Mouse (Mus musculus): ENCODE results near the gene Amigo3. TPM values are rescaled to one million over a fixed set of nuclear protein-coding genes. Genes with fewer than 3 reads are reported as not detected.

The Amigo3 gene
- total and polyA plus RNA-seq, 2 experiments from 2014 or later: 2.1 to 4.8 TPM

- DNase-seq (ENCODE audit: low spot score): no peak
- Histone ChIP-seq H3K36me3 (ENCODE audit: insufficient read depth, low read length) (peaks cover 33% of the 10 kb centered on the region), H3K27ac (no peak overlapping the region), H3K9me3 (ENCODE audit: low read length) (no peaks in the 10 kb centered on the region), H3K27me3 (ENCODE audit: insufficient read depth, low read length) (no peaks in the 10 kb centered on the region), H3K9ac (replicated peaks; ENCODE audit: low read length) (no peak overlapping the region), H3K4me2 (ENCODE audit: low read depth, low read length) (no peak overlapping the region), H3K4me3 (ENCODE audit: low read length) (no peak overlapping the region), H3K4me1 (ENCODE audit: insufficient read depth, low read length) (peaks cover 8% of the 10 kb centered on the region; the same call in 1 of the 2 replicates)
- ATAC-seq: no peak
- 88% methylated on average over 4 of the region's 4 CpGs for WGBS
- TF ChIP-seq CTCF (IDR thresholded peaks at IDR 0.05; ENCODE audit: low read depth): no peak
These were observed 1.1 kb upstream of the Amigo3 start for GRCm38 (mm10) chr9:108051931-108052220.

- H3K9me3 ChIP-seq (ENCODE audit: low read length): no peaks in the 10 kb centered on the region
- H3K4me3 ChIP-seq (ENCODE audit: low read length): no peak overlapping the region
- WGBS: 73% methylated on average over 7 of the region's 7 CpGs
- no peaks in the 10 kb centered on the region for H3K27me3 ChIP-seq (ENCODE audit: insufficient read depth, low read length)
- H3K36me3 ChIP-seq (ENCODE audit: insufficient read depth, low read length): peaks cover 33% of the 10 kb centered on the region
- peak overlapping the region; percentile 20; the same call in 1 of the 2 replicates for H3K27ac ChIP-seq
- H3K4me1 ChIP-seq (ENCODE audit: insufficient read depth, low read length): peaks cover 8% of the 10 kb centered on the region; the same call in 1 of the 2 replicates
- H3K9ac ChIP-seq (replicated peaks; ENCODE audit: low read length): no peak overlapping the region
- no peak for TF ChIP-seq CTCF (IDR thresholded peaks at IDR 0.05; ENCODE audit: low read depth)
- no peak for DNase-seq (ENCODE audit: low spot score)
- ATAC-seq: no peak
- H3K4me2 ChIP-seq (ENCODE audit: low read depth, low read length): no peak overlapping the region
These were observed 548 bp upstream of the Amigo3 start for GRCm38 (mm10) chr9:108052411-108052810.

- peaks cover 42% of the 10 kb centered on the region for H3K36me3 ChIP-seq (ENCODE audit: insufficient read depth, low read length)
These were observed 786 bp downstream of the Amigo3 start for GRCm38 (mm10) chr9:108053665-108054225.

GRCm38 (mm10) chr9:108054331-108055040 is 1.5 kb downstream of the Amigo3 start:
- no peak overlapping the region for H3K9ac ChIP-seq (replicated peaks; ENCODE audit: low read length)
- H3K27me3 ChIP-seq (ENCODE audit: insufficient read depth, low read length): no peaks in the 10 kb centered on the region
- no peak overlapping the region for H3K4me3 ChIP-seq (ENCODE audit: low read length)
- H3K4me2 ChIP-seq (ENCODE audit: low read depth, low read length): no peak overlapping the region
- peaks cover 7% of the 10 kb centered on the region; the same call in 1 of the 2 replicates for H3K4me1 ChIP-seq (ENCODE audit: insufficient read depth, low read length)
- H3K36me3 ChIP-seq (ENCODE audit: insufficient read depth, low read length): peaks cover 48% of the 10 kb centered on the region
- ATAC-seq: no peak
- H3K27ac ChIP-seq: no peak overlapping the region
- no peak for DNase-seq (ENCODE audit: low spot score)
- WGBS: 88% methylated on average over 22 of the region's 22 CpGs
- no peak for TF ChIP-seq CTCF (IDR thresholded peaks at IDR 0.05; ENCODE audit: low read depth)
- H3K9me3 ChIP-seq (ENCODE audit: low read length): no peaks in the 10 kb centered on the region

More at GRCm38 (mm10) chr9:108053665-108054225, 786 bp downstream of the Amigo3 start:
- Histone ChIP-seq H3K9ac (replicated peaks; ENCODE audit: low read length) (no peak overlapping the region), H3K4me1 (ENCODE audit: insufficient read depth, low read length) (peaks cover 8% of the 10 kb centered on the region; the same call in 1 of the 2 replicates), H3K27me3 (ENCODE audit: insufficient read depth, low read length) (no peaks in the 10 kb centered on the region), H3K9me3 (ENCODE audit: low read length) (no peaks in the 10 kb centered on the region), H3K4me3 (ENCODE audit: low read length) (no peak overlapping the region), H3K27ac (no peak overlapping the region), H3K4me2 (ENCODE audit: low read depth, low read length) (no peak overlapping the region)
- no peak for TF ChIP-seq CTCF (IDR thresholded peaks at IDR 0.05; ENCODE audit: low read depth)
- no peak for ATAC-seq
- no peak for DNase-seq (ENCODE audit: low spot score)
- WGBS: 92% methylated on average over 15 of the region's 15 CpGs

- Histone ChIP-seq H3K4me3 (ENCODE audit: low read length) (no peak overlapping the region), H3K9ac (replicated peaks; ENCODE audit: low read length) (no peak overlapping the region), H3K27ac (no peak overlapping the region), H3K4me2 (ENCODE audit: low read depth, low read length) (no peak overlapping the region), H3K36me3 (ENCODE audit: insufficient read depth, low read length) (peaks cover 48% of the 10 kb centered on the region), H3K27me3 (ENCODE audit: insufficient read depth, low read length) (no peaks in the 10 kb centered on the region), H3K4me1 (ENCODE audit: insufficient read depth, low read length) (0 out of 2 replicates have a peak, but pooled peaks cover 2% of the 10 kb centered on the region), H3K9me3 (ENCODE audit: low read length) (no peaks in the 10 kb centered on the region)
- DNase-seq (ENCODE audit: low spot score) (no peak), ATAC-seq (no peak)
- 95% methylated on average over 1 of the region's 1 CpGs for WGBS
- TF ChIP-seq CTCF (IDR thresholded peaks at IDR 0.05; ENCODE audit: low read depth): no peak
These were observed 2.1 kb downstream of the Amigo3 start for GRCm38 (mm10) chr9:108055061-108055460.

- Histone ChIP-seq H3K9ac (replicated peaks; ENCODE audit: low read length) (no peak overlapping the region), H3K36me3 (ENCODE audit: insufficient read depth, low read length) (peaks cover 48% of the 10 kb centered on the region)
These were observed 2.8 kb downstream of the Amigo3 start for GRCm38 (mm10) chr9:108055661-108056237.

More at GRCm38 (mm10) chr9:108055661-108056237, 2.8 kb downstream of the Amigo3 start:
- H3K9me3 ChIP-seq (ENCODE audit: low read length): no peaks in the 10 kb centered on the region
- H3K27me3 ChIP-seq (ENCODE audit: insufficient read depth, low read length): no peaks in the 10 kb centered on the region
- H3K4me1 ChIP-seq (ENCODE audit: insufficient read depth, low read length): no peaks in the 10 kb centered on the region
- TF ChIP-seq CTCF (IDR thresholded peaks at IDR 0.05; ENCODE audit: low read depth): no peak
- H3K4me3 ChIP-seq (ENCODE audit: low read length): no peak overlapping the region
- ATAC-seq: no peak
- 87% methylated on average over 6 of the region's 6 CpGs for WGBS
- H3K4me2 ChIP-seq (ENCODE audit: low read depth, low read length): no peak overlapping the region
- DNase-seq (ENCODE audit: low spot score): no peak
- no peak overlapping the region for H3K27ac ChIP-seq
